Mouse (Mus musculus) limb, embryonic 12.5 days (tissue): ENCODE data around the gene Mast3. TPM values are rescaled to one million over a fixed set of nuclear protein-coding genes. Genes with fewer than 3 reads are reported as not detected.

Experiments
- ATAC-seq: fragments of 200-750 bp; cut with Nextera tagmentation; 2 replicates; pipeline ENCODE4 v1.8.0; 2017; ENCODE audit warnings: low read depth, moderate TSS enrichment; ENCODE audit not compliant: insufficient number of reproducible peaks, insufficient read depth, low FRiP score, low TSS enrichment
- H3K27ac ChIP-seq: fragments of 300-500 bp; sonication (generic); 2 replicates; pipeline ENCODE4 v1.5.1; 2016; ENCODE audit warnings: mild to moderate bottlenecking, moderate library complexity
- H3K27me3 ChIP-seq: fragments of 300-500 bp; sonication (generic); 2 replicates; pipeline ENCODE4 v1.6.1; 2016; ENCODE audit warnings: mild to moderate bottlenecking, moderate library complexity
- H3K36me3 ChIP-seq: fragments of 300-500 bp; sonication (generic); 2 replicates; pipeline ENCODE4 v1.6.1; 2016; ENCODE audit warnings: mild to moderate bottlenecking, moderate library complexity
- H3K4me1 ChIP-seq: fragments of 300-500 bp; sonication (generic); replicated peaks from 2 replicates; pipeline ENCODE4 v1.6.1; 2016
- H3K4me2 ChIP-seq: fragments of 300-500 bp; sonication (generic); 2 replicates; pipeline ENCODE4 v1.6.1; 2016; ENCODE audit warnings: mild to moderate bottlenecking, moderate library complexity
- H3K4me3 ChIP-seq: fragments of 300-500 bp; sonication (generic); replicated peaks from 2 replicates; pipeline ENCODE4 v1.5.1; 2016; ENCODE audit warnings: mild to moderate bottlenecking
- H3K9ac ChIP-seq: fragments of 300-500 bp; sonication (generic); replicated peaks from 2 replicates; pipeline ENCODE4 v1.6.1; 2016; ENCODE audit warnings: mild to moderate bottlenecking, moderate library complexity
- H3K9me3 ChIP-seq: fragments of 300-500 bp; sonication (generic); 2 replicates; pipeline ENCODE4 v1.6.1; 2016; ENCODE audit warnings: mild to moderate bottlenecking, moderate library complexity
- WGBS: fragments of 180-500 bp; shearing (Covaris S2); methylation state at CpG from one replicate; pipeline ENCODE4 v1.1.7; 2016; 5-methylcytosine and 5-hydroxymethylcytosine counted together
- polyA plus RNA-seq: library from polyadenylated mRNA; unstranded; fragments of >200 nt; fragmentation: Nextera tagmentation; extraction: Ambion mirVana; gene quantifications from 2 replicates; pipeline ENCODE4 v1.2.1, GENCODE M21; 2016

Gene Mast3
- polyA plus RNA-seq, 1 experiment from 2014 or later, result 13.2 TPM

GRCm38 (mm10) chr8:70843941-70844340 is 39.1 kb upstream of the Mast3 start:
- Histone ChIP-seq H3K9me3 (no peaks in the 10 kb centered on the region), H3K9ac (no peak overlapping the region), H3K27me3 (peaks cover 16% of the 10 kb centered on the region), H3K4me1 (peaks cover 11% of the 10 kb centered on the region), H3K36me3 (no peaks in the 10 kb centered on the region), H3K4me2 (no peak overlapping the region), H3K4me3 (no peak overlapping the region), H3K27ac (no peak overlapping the region)
- ATAC-seq, result no peak
- 89% methylated on average over 8 of the region's 8 CpGs for WGBS

- H3K4me1 ChIP-seq, result peaks cover 16% of the 10 kb centered on the region
- H3K9ac ChIP-seq, result no peak overlapping the region; the same call in 1 of the 2 replicates
- no peak overlapping the region for H3K27ac ChIP-seq
- no peak overlapping the region for H3K4me3 ChIP-seq
- H3K4me2 ChIP-seq, result no peak overlapping the region
- ATAC-seq, result no peak
- no peaks in the 10 kb centered on the region for H3K36me3 ChIP-seq
- 81% methylated on average over 5 of the region's 5 CpGs for WGBS
- H3K27me3 ChIP-seq, result peaks cover 10% of the 10 kb centered on the region
- no peaks in the 10 kb centered on the region for H3K9me3 ChIP-seq
These were observed 38.4 kb upstream of the Mast3 start for GRCm38 (mm10) chr8:70843214-70843773.

DNA sequence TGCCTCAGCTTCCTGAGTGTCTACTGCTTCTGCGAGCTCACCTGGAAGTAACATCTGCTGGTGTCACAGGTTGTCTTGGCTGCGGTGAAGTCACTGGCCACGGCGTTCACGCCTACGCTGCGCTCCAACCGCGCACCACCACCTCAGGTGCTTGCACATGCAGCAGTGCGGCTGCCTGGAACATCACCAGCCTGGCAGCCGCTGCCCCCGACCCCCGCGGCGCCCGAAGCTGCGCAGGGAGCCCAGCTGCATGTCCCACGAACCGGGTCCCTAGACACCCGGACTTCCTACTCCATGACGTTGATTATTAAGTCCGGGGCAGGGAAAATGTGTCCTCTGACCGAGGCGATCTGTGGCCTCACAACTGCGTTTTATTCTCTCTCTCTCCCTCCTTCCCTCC is 37.6 kb upstream of the Mast3 start:
- 64% methylated on average over 25 of the region's 25 CpGs for WGBS

GRCm38 (mm10) chr8:70841147-70842072 is 36.6 kb upstream of the Mast3 start:
- Histone ChIP-seq H3K4me3 (no peak overlapping the region), H3K9me3 (no peaks in the 10 kb centered on the region), H3K27ac (no peak overlapping the region), H3K9ac (no peak overlapping the region), H3K4me2 (no peak overlapping the region), H3K36me3 (no peaks in the 10 kb centered on the region), H3K4me1 (peaks cover 16% of the 10 kb centered on the region), H3K27me3 (peaks cover 5% of the 10 kb centered on the region; the same call in 1 of the 2 replicates)
- WGBS, result 36% methylated on average over 22 of the region's 22 CpGs
- no peak for ATAC-seq

More for the DNA sequence above, 37.6 kb upstream of the Mast3 start:
- Histone ChIP-seq H3K4me1 (peaks cover 16% of the 10 kb centered on the region), H3K9ac (no peak overlapping the region; the same call in 1 of the 2 replicates), H3K4me3 (no peak overlapping the region), H3K4me2 (no peak overlapping the region), H3K9me3 (no peaks in the 10 kb centered on the region), H3K27ac (no peak overlapping the region), H3K27me3 (peaks cover 10% of the 10 kb centered on the region), H3K36me3 (no peaks in the 10 kb centered on the region)
- no peak for ATAC-seq

- H3K4me1 ChIP-seq, result peaks cover 16% of the 10 kb centered on the region
- H3K9me3 ChIP-seq, result no peaks in the 10 kb centered on the region
- H3K4me3 ChIP-seq, result no peak overlapping the region
- WGBS, result 54% methylated on average over 10 of the region's 10 CpGs
- no peak for ATAC-seq
- H3K27me3 ChIP-seq, result peaks cover 5% of the 10 kb centered on the region; the same call in 1 of the 2 replicates
- H3K36me3 ChIP-seq, result peaks cover 5% of the 10 kb centered on the region
- no peak overlapping the region for H3K27ac ChIP-seq
- no peak overlapping the region for H3K4me2 ChIP-seq
- no peak overlapping the region for H3K9ac ChIP-seq
These were observed 35.7 kb upstream of the Mast3 start for GRCm38 (mm10) chr8:70840590-70840989.

DNA sequence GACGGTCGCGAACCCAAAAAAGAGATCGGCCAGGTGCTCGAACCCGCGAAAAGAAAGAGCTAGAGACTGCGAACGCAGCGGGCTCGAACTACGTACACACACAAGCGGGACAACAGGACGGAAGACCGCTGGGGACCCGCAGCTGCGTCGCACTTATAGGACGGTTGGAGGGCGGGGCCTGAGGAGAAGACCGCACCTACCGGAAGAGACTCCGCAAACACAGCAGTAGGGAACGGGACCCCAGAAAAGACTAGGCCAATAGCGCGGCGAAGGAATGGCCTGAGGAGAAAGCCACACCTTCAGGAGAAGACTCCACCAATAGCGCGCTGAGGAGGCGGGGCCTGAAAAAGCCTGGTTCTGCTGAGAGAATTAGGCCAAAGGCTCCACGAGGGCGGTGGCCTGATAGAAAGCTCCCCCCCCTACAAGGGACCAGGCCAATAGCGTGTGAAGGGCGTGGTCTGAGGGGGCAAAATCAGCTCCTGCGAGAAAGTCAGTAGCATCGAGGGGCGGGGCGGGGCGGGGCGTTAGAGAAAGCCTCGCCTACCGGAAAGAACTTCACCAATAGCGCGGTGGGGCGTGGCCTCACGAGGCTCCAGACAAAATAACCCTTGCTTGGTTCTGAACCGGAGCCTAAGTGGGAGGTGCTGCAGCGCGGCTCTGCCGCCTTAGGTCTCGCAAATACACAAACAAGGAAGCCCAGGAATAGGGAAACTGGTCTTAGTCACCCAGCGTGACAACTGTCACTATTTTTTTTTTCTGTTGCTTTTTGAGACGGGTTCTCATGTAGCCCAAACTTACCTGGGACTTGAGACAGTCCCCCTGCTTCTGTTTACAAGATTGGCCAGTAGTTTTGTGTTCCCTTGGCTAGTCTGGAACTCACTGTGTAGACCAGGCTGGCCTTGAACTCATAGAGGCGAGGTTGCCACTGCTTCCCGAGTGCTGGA is 34.8 kb upstream of the Mast3 start, which contains the start of gene Arrdc2:
Gene Arrdc2, minus strand, starts transcription at position 313 of the 944 bp plus-strand sequence.
- peaks cover 5% of the 10 kb centered on the region; the same call in 1 of the 2 replicates for H3K27me3 ChIP-seq
- H3K9ac ChIP-seq, result peak within 1 kb of the TSS; percentile 75
- H3K4me2 ChIP-seq, result peak within 1 kb of the TSS; percentile 80
- peak; percentile 96 for ATAC-seq
- peak within 1 kb of the TSS; percentile 67 for H3K4me3 ChIP-seq
- WGBS, result 3% methylated on average over 55 of the region's 55 CpGs
- peaks cover 11% of the 10 kb centered on the region for H3K36me3 ChIP-seq
- no peaks in the 10 kb centered on the region for H3K9me3 ChIP-seq
- H3K4me1 ChIP-seq, result peaks cover 16% of the 10 kb centered on the region
- peak within 1 kb of the TSS; percentile 85 for H3K27ac ChIP-seq

DNA sequence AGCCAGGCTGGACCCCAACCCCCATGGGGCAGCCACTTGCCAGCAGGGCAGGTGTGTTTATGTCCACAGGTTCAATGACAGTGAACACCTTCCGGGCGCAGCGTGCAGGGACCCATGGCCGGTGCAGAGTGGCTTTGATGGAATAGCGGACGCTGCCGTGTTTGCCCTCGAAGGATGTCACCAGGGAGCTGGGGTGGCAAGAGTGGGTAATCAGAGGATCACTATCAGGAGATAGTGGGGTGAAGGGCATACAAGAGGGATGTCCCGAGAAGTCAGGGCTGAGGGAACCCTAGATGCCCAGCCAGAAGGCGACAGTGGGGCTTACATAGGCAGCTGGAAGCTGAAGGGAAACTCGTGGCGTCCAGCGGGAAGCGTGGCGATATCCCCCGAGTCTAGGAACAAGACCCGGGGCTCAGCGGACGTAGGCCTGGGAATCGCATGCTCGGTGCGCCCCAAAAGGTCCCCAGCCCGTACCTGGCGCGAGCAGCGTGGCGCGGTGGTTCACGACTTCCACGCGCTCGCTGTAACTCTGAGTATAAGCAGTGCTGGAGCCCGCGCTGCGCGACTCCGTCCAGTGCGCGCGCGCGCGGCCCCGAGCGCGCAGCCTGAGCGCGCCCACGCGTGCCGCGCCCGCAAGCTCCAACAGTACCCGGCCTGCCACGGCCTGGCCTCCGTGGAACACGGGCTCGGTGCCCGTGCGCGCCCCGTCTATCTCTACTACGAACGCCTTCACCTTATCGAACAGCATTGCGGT is 34.0 kb upstream of the Mast3 start:
- H3K27me3 ChIP-seq, result peaks cover 5% of the 10 kb centered on the region; the same call in 1 of the 2 replicates
- H3K4me3 ChIP-seq, result peak overlapping the region; percentile 67
- H3K9me3 ChIP-seq, result no peaks in the 10 kb centered on the region
- peak; percentile 8 for ATAC-seq
- peaks cover 17% of the 10 kb centered on the region for H3K4me1 ChIP-seq
- peak overlapping the region; percentile 75 for H3K9ac ChIP-seq
- H3K4me2 ChIP-seq, result peak overlapping the region; percentile 80
- H3K36me3 ChIP-seq, result peaks cover 11% of the 10 kb centered on the region
- 3% methylated on average over 66 of the region's 66 CpGs for WGBS
- peak overlapping the region; percentile 85 for H3K27ac ChIP-seq

GRCm38 (mm10) chr8:70836666-70837065 is 31.8 kb upstream of the Mast3 start:
- Histone ChIP-seq H3K27ac (no peak overlapping the region), H3K36me3 (peaks cover 11% of the 10 kb centered on the region), H3K9me3 (no peaks in the 10 kb centered on the region), H3K4me3 (no peak overlapping the region), H3K4me1 (peaks cover 27% of the 10 kb centered on the region), H3K4me2 (no peak overlapping the region), H3K9ac (no peak overlapping the region), H3K27me3 (0 out of 2 replicates have a peak, but pooled peaks cover 2% of the 10 kb centered on the region)
- no peak for ATAC-seq
- 85% methylated on average over 12 of the region's 12 CpGs for WGBS

DNA sequence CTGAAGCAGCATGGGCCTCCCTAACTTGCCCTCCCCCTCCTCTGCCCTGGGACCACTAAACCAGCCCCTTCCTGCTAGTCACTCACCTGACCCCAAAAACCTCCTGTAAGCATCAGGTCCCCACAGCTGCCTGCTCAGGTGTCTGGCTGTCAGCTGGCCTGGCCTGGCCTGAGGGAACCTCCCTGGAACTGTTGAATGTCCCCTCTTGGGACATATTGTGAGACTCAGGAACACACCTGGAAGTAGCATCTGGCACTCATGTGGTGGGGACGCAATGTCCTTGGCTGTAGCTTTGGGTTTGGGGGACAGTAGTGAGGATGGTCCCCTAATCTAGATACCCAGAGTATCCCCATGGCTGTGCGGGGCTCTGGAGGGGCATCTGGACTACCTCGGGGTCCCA is 29.2 kb upstream of the Mast3 start:
- Histone ChIP-seq H3K27ac (no peak overlapping the region), H3K27me3 (no peaks in the 10 kb centered on the region), H3K9me3 (no peaks in the 10 kb centered on the region), H3K9ac (no peak overlapping the region), H3K4me2 (no peak overlapping the region), H3K4me1 (peaks cover 16% of the 10 kb centered on the region), H3K36me3 (peaks cover 11% of the 10 kb centered on the region), H3K4me3 (no peak overlapping the region)
- 95% methylated on average over 3 of the region's 3 CpGs for WGBS
- no peak for ATAC-seq

GRCm38 (mm10) chr8:70833520-70833919 is 28.7 kb upstream of the Mast3 start:
- Histone ChIP-seq H3K4me1 (peaks cover 13% of the 10 kb centered on the region), H3K36me3 (peaks cover 11% of the 10 kb centered on the region), H3K27ac (no peak overlapping the region), H3K9me3 (no peaks in the 10 kb centered on the region), H3K4me2 (no peak overlapping the region), H3K9ac (no peak overlapping the region), H3K4me3 (no peak overlapping the region), H3K27me3 (no peaks in the 10 kb centered on the region)
- no peak for ATAC-seq
- 55% methylated on average over 15 of the region's 15 CpGs for WGBS
